Mouse (Mus musculus) heart, embryonic 10.5 days (tissue): ENCODE data around the gene Pla2g2d. TPM values are rescaled to one million over a fixed set of nuclear protein-coding genes. Genes with fewer than 3 reads are reported as not detected.

ENCODE experiments used
- DNase-seq: peaks from one replicate; pipeline ENCODE4 v3.0.0-alpha.2; 2017; ENCODE audit warnings: low spot score
- H3K27ac ChIP-seq: fragments of 300-500 bp; sonication (generic); 2 replicates; pipeline ENCODE4 v1.5.1; 2016; ENCODE audit warnings: mild to moderate bottlenecking
- H3K27me3 ChIP-seq: fragments of 300-500 bp; sonication (generic); 2 replicates; pipeline ENCODE4 v1.6.1; 2016; ENCODE audit warnings: mild to moderate bottlenecking; ENCODE audit not compliant: poor library complexity, insufficient read depth, severe bottlenecking
- H3K36me3 ChIP-seq: fragments of 300-500 bp; sonication (generic); 2 replicates; pipeline ENCODE4 v1.6.1; 2016; ENCODE audit warnings: mild to moderate bottlenecking, moderate library complexity
- H3K4me1 ChIP-seq: fragments of 300-500 bp; sonication (generic); 2 replicates; pipeline ENCODE4 v1.6.1; 2016; ENCODE audit warnings: mild to moderate bottlenecking
- H3K4me3 ChIP-seq: fragments of 300-500 bp; sonication (generic); 2 replicates; pipeline ENCODE4 v1.5.1; 2016; ENCODE audit warnings: mild to moderate bottlenecking, moderate library complexity
- H3K9me3 ChIP-seq: fragments of 300-500 bp; sonication (generic); 2 replicates; pipeline ENCODE4 v1.6.1; 2016; ENCODE audit warnings: mild to moderate bottlenecking, moderate library complexity
- WGBS: fragments of 180-500 bp; shearing (Covaris S2); methylation state at CpG from one replicate; pipeline ENCODE4 v1.1.7; 2016; 5-methylcytosine and 5-hydroxymethylcytosine counted together
- polyA plus RNA-seq: library from polyadenylated mRNA; unstranded; fragments of >200 nt; fragmentation: Nextera tagmentation; extraction: Ambion mirVana; gene quantifications from 2 replicates; pipeline ENCODE4 v1.2.1, GENCODE M21; 2016

Pla2g2d gene
- polyA plus RNA-seq, 1 experiment from 2014 or later, result 0.19 TPM

DNA sequence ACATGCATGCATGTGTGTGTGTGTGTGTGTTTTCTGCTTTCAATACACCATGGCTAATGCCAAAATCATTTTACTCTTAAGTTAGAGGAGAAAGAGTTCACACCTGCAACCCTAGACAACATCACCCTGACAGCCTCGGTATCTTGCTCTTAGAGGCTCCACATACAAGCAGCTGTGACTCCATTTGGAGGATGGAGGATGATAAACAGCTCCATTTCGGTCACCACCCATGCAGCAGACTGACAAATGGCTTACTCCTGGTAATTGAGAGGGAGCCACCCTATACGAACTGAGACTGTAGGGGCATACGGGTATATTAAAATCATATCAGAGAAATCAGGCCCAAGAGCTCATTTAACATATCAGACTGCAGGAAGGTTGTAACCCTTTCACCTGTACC is 12.8 kb downstream of the Pla2g2d start:
- Histone ChIP-seq H3K9me3 (no peaks in the 10 kb centered on the region), H3K36me3 (no peaks in the 10 kb centered on the region), H3K27me3 (peaks cover 14% of the 10 kb centered on the region; the same call in 1 of the 2 replicates), H3K4me3 (no peak overlapping the region), H3K4me1 (no peaks in the 10 kb centered on the region), H3K27ac (no peak overlapping the region)
- 66% methylated on average over 4 of the region's 4 CpGs for WGBS
- no peak for DNase-seq

GRCm38 (mm10) chr4:138791452-138791851 is 15.9 kb downstream of the Pla2g2d start:
- H3K4me1 ChIP-seq, result no peaks in the 10 kb centered on the region
- H3K9me3 ChIP-seq, result no peaks in the 10 kb centered on the region
- H3K36me3 ChIP-seq, result no peaks in the 10 kb centered on the region
- no peak for DNase-seq
- H3K27me3 ChIP-seq, result peaks cover 14% of the 10 kb centered on the region; the same call in 1 of the 2 replicates
- H3K27ac ChIP-seq, result no peak overlapping the region
- no peak overlapping the region for H3K4me3 ChIP-seq
- 58% methylated on average over 6 of the region's 6 CpGs for WGBS

- H3K4me1 ChIP-seq, result peaks cover 7% of the 10 kb centered on the region
- no peak overlapping the region for H3K4me3 ChIP-seq
- WGBS, result 59% methylated on average over 9 of the region's 9 CpGs
- H3K9me3 ChIP-seq, result no peaks in the 10 kb centered on the region
- DNase-seq, result no peak
- no peak overlapping the region for H3K27ac ChIP-seq
- no peaks in the 10 kb centered on the region for H3K36me3 ChIP-seq
- peaks cover 12% of the 10 kb centered on the region; the same call in 1 of the 2 replicates for H3K27me3 ChIP-seq
These were observed 17.1 kb downstream of the Pla2g2d start for GRCm38 (mm10) chr4:138792599-138792998.

DNA sequence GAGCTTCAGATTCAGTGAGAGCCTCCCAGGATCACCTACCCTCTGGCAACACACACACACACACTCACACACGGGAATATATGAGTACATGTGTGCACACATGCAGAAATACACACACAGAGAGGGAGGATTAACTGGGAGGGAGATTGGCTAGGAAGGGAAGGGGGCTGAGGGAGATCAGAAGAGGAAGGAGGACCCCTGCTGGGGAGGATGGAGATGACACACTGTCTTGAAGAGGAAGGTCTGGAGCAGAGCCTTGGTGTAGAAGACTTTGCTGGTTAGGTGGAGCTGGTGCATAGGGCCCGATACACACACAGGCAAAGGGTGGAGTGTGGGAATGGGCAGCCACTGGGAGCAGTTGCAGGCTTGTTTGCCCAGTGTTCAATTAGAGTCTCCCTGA is 17.7 kb downstream of the Pla2g2d start:
- Histone ChIP-seq H3K27me3 (peaks cover 9% of the 10 kb centered on the region; the same call in 1 of the 2 replicates), H3K36me3 (no peaks in the 10 kb centered on the region), H3K4me1 (peaks cover 7% of the 10 kb centered on the region), H3K27ac (no peak overlapping the region), H3K4me3 (no peak overlapping the region), H3K9me3 (no peaks in the 10 kb centered on the region)
- WGBS, result 56% methylated on average over 2 of the region's 2 CpGs
- no peak for DNase-seq

DNA sequence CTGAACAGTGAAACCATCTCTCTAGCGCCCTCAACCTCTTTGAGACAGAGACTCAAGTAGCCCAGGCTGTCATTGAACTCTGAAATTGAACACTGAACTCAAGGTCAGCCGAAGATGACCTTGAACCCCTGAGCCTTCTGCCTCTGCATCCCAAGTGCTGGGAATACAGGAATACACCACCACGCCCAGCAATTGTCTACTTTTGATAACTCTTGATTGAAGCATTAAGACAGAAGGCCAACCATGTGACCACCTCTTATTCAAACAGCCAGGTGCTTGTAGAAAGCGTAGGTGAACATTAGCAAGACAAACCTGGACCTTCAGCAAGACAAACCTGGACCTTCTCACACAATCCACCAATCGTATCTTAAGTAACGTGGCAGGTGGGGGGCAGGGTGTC is 18.8 kb downstream of the Pla2g2d start:
- Histone ChIP-seq H3K27me3 (peaks cover 9% of the 10 kb centered on the region; the same call in 1 of the 2 replicates), H3K4me3 (no peak overlapping the region), H3K27ac (no peak overlapping the region), H3K36me3 (no peaks in the 10 kb centered on the region), H3K4me1 (peaks cover 7% of the 10 kb centered on the region), H3K9me3 (no peaks in the 10 kb centered on the region)
- WGBS, result 87% methylated on average over 6 of the region's 6 CpGs
- DNase-seq, result no peak

DNA sequence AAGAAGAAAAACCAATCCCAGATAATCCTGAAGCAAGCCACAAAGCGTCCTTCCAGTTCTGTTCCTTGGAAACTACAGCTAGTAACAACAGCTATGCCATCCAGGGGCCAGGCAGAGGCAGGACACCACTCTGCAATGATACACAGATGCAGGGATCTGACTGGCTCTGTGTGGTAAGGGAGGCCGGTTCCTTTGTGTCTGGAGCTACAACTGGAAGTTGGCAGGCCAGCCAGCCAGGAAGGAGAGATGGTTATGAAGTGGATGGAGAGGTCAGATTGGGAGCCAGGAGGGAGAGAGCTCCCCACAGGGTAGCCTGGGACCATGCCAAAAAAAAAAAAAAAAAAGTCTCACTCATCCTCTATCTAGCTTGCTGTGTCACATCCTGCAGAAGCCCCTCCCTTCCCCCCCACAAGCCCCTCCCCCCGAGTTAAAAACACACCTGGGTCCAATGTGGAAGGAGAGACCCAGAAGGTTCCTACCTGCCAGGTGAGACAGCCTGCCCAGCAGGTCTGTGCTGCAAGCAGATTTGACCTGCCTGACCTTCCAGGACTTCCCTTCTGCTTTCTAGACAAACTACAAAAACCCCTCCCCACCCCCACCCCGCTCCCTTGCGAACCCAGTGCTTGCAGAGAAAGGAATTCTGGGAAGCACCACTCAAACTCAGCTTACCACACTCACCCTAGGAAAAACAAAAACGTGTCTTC is 21.1 kb downstream of the Pla2g2d start:
- Histone ChIP-seq H3K27ac (no peak overlapping the region), H3K4me1 (peaks cover 7% of the 10 kb centered on the region), H3K27me3 (no peaks in the 10 kb centered on the region; the same call in 1 of the 2 replicates), H3K4me3 (no peak overlapping the region), H3K36me3 (no peaks in the 10 kb centered on the region), H3K9me3 (no peaks in the 10 kb centered on the region)
- no peak for DNase-seq
- 49% methylated on average over 6 of the region's 6 CpGs for WGBS

DNA sequence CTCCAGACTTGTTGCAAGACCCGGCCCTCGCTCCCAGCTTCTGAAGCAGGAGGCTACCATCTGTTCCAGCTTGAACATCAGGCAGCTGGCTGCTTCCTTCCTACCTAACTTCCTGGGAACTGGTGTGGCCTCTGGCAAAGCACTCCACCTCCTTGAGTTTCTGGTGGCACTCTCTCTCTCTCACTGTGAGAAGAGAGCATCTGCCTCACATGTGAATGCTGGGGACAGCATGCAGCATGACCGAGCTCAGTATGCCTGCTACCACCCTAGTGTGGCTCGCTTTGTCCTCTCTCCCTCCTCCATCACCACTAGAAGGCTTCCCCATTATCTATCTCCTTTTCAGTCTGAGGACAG is 21.7 kb downstream of the Pla2g2d start:
- H3K36me3 ChIP-seq, result no peaks in the 10 kb centered on the region
- no peaks in the 10 kb centered on the region for H3K9me3 ChIP-seq
- WGBS, result 84% methylated on average over 4 of the region's 4 CpGs
- no peak overlapping the region for H3K27ac ChIP-seq
- peaks cover 7% of the 10 kb centered on the region for H3K4me1 ChIP-seq
- DNase-seq, result no peak
- no peak overlapping the region for H3K4me3 ChIP-seq
- H3K27me3 ChIP-seq, result no peaks in the 10 kb centered on the region; the same call in 1 of the 2 replicates

GRCm38 (mm10) chr4:138800134-138800744 is 24.7 kb downstream of the Pla2g2d start:
- no peak for DNase-seq
- Histone ChIP-seq H3K27me3 (no peaks in the 10 kb centered on the region; the same call in 1 of the 2 replicates), H3K27ac (no peak overlapping the region), H3K9me3 (no peaks in the 10 kb centered on the region), H3K36me3 (no peaks in the 10 kb centered on the region), H3K4me1 (peaks cover 7% of the 10 kb centered on the region), H3K4me3 (no peak overlapping the region)
- WGBS, result 72% methylated on average over 12 of the region's 12 CpGs

GRCm38 (mm10) chr4:138801631-138802030 is 26.1 kb downstream of the Pla2g2d start:
- Histone ChIP-seq H3K36me3 (no peaks in the 10 kb centered on the region), H3K4me3 (no peak overlapping the region), H3K27ac (no peak overlapping the region), H3K4me1 (peaks cover 7% of the 10 kb centered on the region), H3K27me3 (no peaks in the 10 kb centered on the region; the same call in 1 of the 2 replicates), H3K9me3 (no peaks in the 10 kb centered on the region)
- DNase-seq, result no peak
- WGBS, result 77% methylated on average over 4 of the region's 4 CpGs

DNA sequence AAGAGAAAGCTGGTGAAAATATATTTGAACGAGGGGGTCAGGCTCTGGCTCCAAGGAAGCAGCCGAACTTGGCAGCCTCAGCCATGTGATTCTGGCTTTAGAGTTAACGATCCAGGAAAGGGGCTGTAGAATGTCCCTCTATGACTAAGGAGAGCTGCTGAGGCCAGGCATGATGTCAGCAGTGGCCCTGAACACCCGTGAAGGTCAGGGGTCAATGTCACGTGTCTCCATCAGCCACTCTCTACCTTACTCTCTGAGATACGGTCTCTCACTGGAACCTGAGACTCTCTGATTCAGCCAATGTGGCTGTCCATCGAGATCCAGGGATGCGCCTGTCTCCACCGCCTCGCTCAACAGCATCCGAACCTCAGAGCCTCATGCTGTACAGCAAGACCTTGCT is 27.4 kb downstream of the Pla2g2d start:
- Histone ChIP-seq H3K9me3 (no peaks in the 10 kb centered on the region), H3K36me3 (no peaks in the 10 kb centered on the region), H3K4me1 (no peaks in the 10 kb centered on the region), H3K27me3 (peaks cover 5% of the 10 kb centered on the region; the same call in 1 of the 2 replicates), H3K27ac (no peak overlapping the region), H3K4me3 (no peak overlapping the region)
- WGBS, result 84% methylated on average over 11 of the region's 11 CpGs
- DNase-seq, result no peak

DNA sequence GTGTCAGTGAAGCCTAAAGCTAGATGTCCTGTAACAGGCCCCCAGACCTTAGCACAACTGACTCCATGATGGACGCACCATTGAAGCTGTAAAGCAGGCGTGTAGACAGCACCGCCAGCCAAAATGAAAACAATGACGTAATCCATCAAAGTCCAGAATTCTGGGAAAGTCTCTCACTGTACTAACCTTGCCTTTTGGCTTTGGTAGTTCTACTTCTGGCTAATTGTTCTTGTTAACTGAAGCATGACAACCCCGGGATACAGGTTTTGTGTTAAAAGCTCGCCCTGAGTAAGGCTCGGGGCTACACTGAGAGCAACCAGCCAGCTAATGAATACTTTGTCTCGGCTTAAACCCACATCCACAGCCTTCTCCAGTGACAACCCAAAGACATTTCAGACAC is 29.7 kb downstream of the Pla2g2d start:
- Histone ChIP-seq H3K27me3 (peaks cover 16% of the 10 kb centered on the region; the same call in 1 of the 2 replicates), H3K4me1 (peaks cover 5% of the 10 kb centered on the region; the same call in 1 of the 2 replicates), H3K9me3 (no peaks in the 10 kb centered on the region), H3K36me3 (no peaks in the 10 kb centered on the region), H3K27ac (no peak overlapping the region), H3K4me3 (no peak overlapping the region)
- DNase-seq, result no peak
- whole genome bisulfite sequencing, result 80% methylated on average over 8 of the region's 8 CpGs

GRCm38 (mm10) chr4:138806160-138806559 is 30.6 kb downstream of the Pla2g2d start:
- Histone ChIP-seq H3K9me3 (no peaks in the 10 kb centered on the region), H3K27ac (no peak overlapping the region), H3K36me3 (no peaks in the 10 kb centered on the region), H3K4me1 (peaks cover 5% of the 10 kb centered on the region; the same call in 1 of the 2 replicates), H3K4me3 (no peak overlapping the region), H3K27me3 (peaks cover 23% of the 10 kb centered on the region; the same call in 1 of the 2 replicates)
- 79% methylated on average over 8 of the region's 8 CpGs for WGBS
- no peak for DNase-seq

DNA sequence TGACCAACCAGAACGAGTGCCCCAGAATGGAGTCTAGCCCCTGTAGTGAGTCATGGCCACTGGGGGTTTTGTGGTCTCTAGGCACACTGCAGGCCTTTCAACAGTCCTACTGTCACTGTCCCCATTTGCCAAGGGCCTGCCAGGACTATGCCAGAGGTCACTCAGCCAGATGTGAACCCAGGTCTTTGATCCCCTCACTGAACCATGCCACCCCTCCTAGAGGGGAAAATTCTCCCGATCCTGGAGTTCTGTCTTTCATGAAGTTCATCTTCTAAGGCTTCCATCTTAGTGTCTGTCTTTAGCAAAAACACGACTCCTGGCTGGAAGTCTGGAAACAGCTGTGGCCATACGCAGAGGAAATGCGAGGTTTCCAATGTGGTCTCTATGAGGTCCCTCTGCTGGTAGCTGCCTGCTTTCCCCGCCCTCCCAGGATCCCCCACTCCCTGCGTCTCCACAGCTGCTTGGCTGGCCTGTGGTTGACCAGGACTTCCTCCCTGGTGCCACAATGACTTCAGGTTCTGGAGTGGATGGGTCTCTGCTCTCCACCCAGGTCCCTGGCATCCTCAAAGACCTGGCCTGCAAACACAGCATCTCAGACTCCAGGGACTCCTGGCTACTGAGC is 31.5 kb downstream of the Pla2g2d start:
- H3K27me3 ChIP-seq, result peaks cover 31% of the 10 kb centered on the region; the same call in 1 of the 2 replicates
- 62% methylated on average over 7 of the region's 7 CpGs for WGBS
- DNase-seq, result no peak
- H3K36me3 ChIP-seq, result no peaks in the 10 kb centered on the region
- no peak overlapping the region for H3K27ac ChIP-seq
- H3K4me1 ChIP-seq, result peaks cover 5% of the 10 kb centered on the region; the same call in 1 of the 2 replicates
- no peak overlapping the region for H3K4me3 ChIP-seq
- H3K9me3 ChIP-seq, result no peaks in the 10 kb centered on the region
